Mouse (Mus musculus): ENCODE results near the gene Jag1.

DNA sequence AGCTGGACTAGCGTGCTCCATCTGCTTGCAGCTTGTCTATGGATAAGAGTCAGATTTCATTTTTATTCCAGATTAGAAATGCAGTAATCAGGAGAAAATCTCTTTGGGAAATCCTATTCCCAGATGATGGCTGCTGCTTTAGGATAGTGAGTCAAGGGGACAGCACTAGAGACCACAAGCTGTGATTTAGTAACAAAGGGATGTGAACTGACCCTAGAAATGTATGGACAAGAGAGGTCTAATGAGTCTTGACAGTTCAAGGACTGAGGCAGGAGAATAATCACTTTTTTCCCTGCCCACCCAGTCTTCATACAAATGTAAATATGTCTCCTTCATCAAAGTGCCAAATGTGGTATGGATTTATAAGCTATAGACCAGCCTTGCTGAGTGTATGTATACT, 52.6 kb downstream of the Jag1 start:
- no peak for TF ChIP-seq MEF2A (IDR thresholded peaks at IDR 0.05; ENCODE audit: borderline replicate concordance, low read depth, low read length)
- no peak for TF ChIP-seq RCOR1 (conservative IDR thresholded peaks at IDR 0.05; ENCODE audit: low read depth, low read length)
- no peak for TF ChIP-seq EP300 (IDR thresholded peaks at IDR 0.05; ENCODE audit: low read length)
- TF ChIP-seq RAD21 (IDR thresholded peaks at IDR 0.05; ENCODE audit: low read depth, low read length), result no peak
- TF ChIP-seq CTCF (conservative IDR thresholded peaks at IDR 0.05 in 1 of 2, IDR thresholded peaks at IDR 0.05 in 1 of 2; ENCODE audit: low read depth in 2 of 2, low read length in 2 of 2), result no peak

Data from CH12.LX (cell line).